Mouse (Mus musculus) cerebellum, postnatal 14 days (tissue): ENCODE results near the gene Gm10638.

Experiments used
- DNase-seq, 2 experiments: peaks; one replicate each; pipeline ENCODE4 v3.0.0; 2021; ENCODE audit warnings: mixed read lengths in 2 of 2

Gm10638 gene

GRCm38 (mm10) chr8:86791542-86791941 lies 46.0 kb downstream of the Gm10638 start:
- DNase-seq: no peak

- no peak for DNase-seq
These were observed 49.2 kb downstream of the Gm10638 start for GRCm38 (mm10) chr8:86794716-86795115.
